Mouse (Mus musculus) E14TG2a.4 (cell line): ENCODE results near the gene Polr1a.

Experiments used
- CTCF ChIP-seq: conservative IDR thresholded peaks from 2 replicates; pipeline ENCODE4 v1.5.1; 2014; ENCODE audit warnings: low read length
- NANOG ChIP-seq: IDR thresholded peaks from 2 replicates; pipeline ENCODE4 v1.6.1; 2014; ENCODE audit warnings: borderline replicate concordance, low read length, mixed read lengths
- POU5F1 ChIP-seq: IDR thresholded peaks from 2 replicates; pipeline ENCODE4 v1.6.1; 2014; ENCODE audit warnings: low read length, borderline replicate concordance

- no peak for TF ChIP-seq CTCF
- no peak for TF ChIP-seq NANOG
- no peak for TF ChIP-seq POU5F1
These were observed 36.2 kb downstream of the Polr1a start for GRCm38 (mm10) chr6:71945101-71945500.
